Mouse (Mus musculus): ENCODE measurements around the gene Fndc7. TPM values are rescaled to one million over a fixed set of nuclear protein-coding genes. Genes with fewer than 3 reads are reported as not detected.
"Not testable (repeated sequence)": the region's sequence is repeated elsewhere in the genome, so short reads cannot be mapped to it uniquely, and the experiment has no call there.

The Fndc7 gene
- total and polyA plus RNA-seq, 2 experiments from 2014 or later: 0.06 to 0.16 TPM

GRCm38 (mm10) chr3:108840716-108841054, 49.1 kb downstream of the Fndc7 start:
- 62% methylated on average over 4 of the region's 4 CpGs for WGBS
- no peak; the same call in 1 of the 2 replicates for ATAC-seq
- TF ChIP-seq CTCF (IDR thresholded peaks at IDR 0.05; ENCODE audit: low read depth): no peak

GRCm38 (mm10) chr3:108840000-108840715, 49.6 kb downstream of the Fndc7 start, which contains the start of gene Stxbp3:
Gene Stxbp3 (minus strand): TSS chr3:108840526.
- H3K9me3 ChIP-seq (ENCODE audit: low read length): no peaks in the 10 kb centered on the region
- TF ChIP-seq CTCF (IDR thresholded peaks at IDR 0.05; ENCODE audit: low read depth): peak; percentile 93

More at GRCm38 (mm10) chr3:108840716-108841054, 49.1 kb downstream of the Fndc7 start:
- H3K27me3 ChIP-seq (ENCODE audit: insufficient read depth, low read length): no peaks in the 10 kb centered on the region
- peak overlapping the region; percentile 71 for H3K4me3 ChIP-seq (ENCODE audit: low read length)
- H3K36me3 ChIP-seq (ENCODE audit: insufficient read depth, low read length): no peaks in the 10 kb centered on the region
- no peak for DNase-seq (ENCODE audit: low spot score)
- no peak overlapping the region for H3K4me2 ChIP-seq (ENCODE audit: low read depth, low read length)
- H3K9ac ChIP-seq (replicated peaks; ENCODE audit: low read length): no peak overlapping the region
- 0 out of 2 replicates have a peak, but pooled peaks cover 7% of the 10 kb centered on the region for H3K4me1 ChIP-seq (ENCODE audit: insufficient read depth, low read length)
- no peaks in the 10 kb centered on the region for H3K9me3 ChIP-seq (ENCODE audit: low read length)
- no peak overlapping the region for H3K27ac ChIP-seq

GRCm38 (mm10) chr3:108839647-108839999, 50.2 kb downstream of the Fndc7 start:
- Histone ChIP-seq H3K4me1 (ENCODE audit: insufficient read depth, low read length) (0 out of 2 replicates have a peak, but pooled peaks cover 7% of the 10 kb centered on the region), H3K36me3 (ENCODE audit: insufficient read depth, low read length) (no peaks in the 10 kb centered on the region), H3K27me3 (ENCODE audit: insufficient read depth, low read length) (no peaks in the 10 kb centered on the region), H3K27ac (peak overlapping the region; percentile 82), H3K9ac (replicated peaks; ENCODE audit: low read length) (peak overlapping the region; percentile 59), H3K9me3 (ENCODE audit: low read length) (no peaks in the 10 kb centered on the region), H3K4me3 (ENCODE audit: low read length) (peak overlapping the region; percentile 71), H3K4me2 (ENCODE audit: low read depth, low read length) (peak overlapping the region; percentile 59)
- TF ChIP-seq CTCF (IDR thresholded peaks at IDR 0.05; ENCODE audit: low read depth): no peak
- WGBS: 7% methylated on average over 8 of the region's 8 CpGs
- DNase-seq (ENCODE audit: low spot score) (no peak), ATAC-seq (no peak)

More at GRCm38 (mm10) chr3:108840000-108840715, 49.6 kb downstream of the Fndc7 start, which contains the start of gene Stxbp3:
- peak within 1 kb of the TSS; percentile 82 for H3K27ac ChIP-seq
- peak; percentile 99 for ATAC-seq
- DNase-seq (ENCODE audit: low spot score): peak; percentile 99
- H3K27me3 ChIP-seq (ENCODE audit: insufficient read depth, low read length): no peaks in the 10 kb centered on the region
- 0 out of 2 replicates have a peak, but pooled peaks cover 7% of the 10 kb centered on the region for H3K4me1 ChIP-seq (ENCODE audit: insufficient read depth, low read length)
- WGBS: 1% methylated on average over 53 of the region's 56 CpGs
- H3K4me3 ChIP-seq (ENCODE audit: low read length): peak within 1 kb of the TSS; percentile 71
- peak within 1 kb of the TSS; percentile 59 for H3K4me2 ChIP-seq (ENCODE audit: low read depth, low read length)
- peak within 1 kb of the TSS; percentile 59 for H3K9ac ChIP-seq (replicated peaks; ENCODE audit: low read length)
- no peaks in the 10 kb centered on the region for H3K36me3 ChIP-seq (ENCODE audit: insufficient read depth, low read length)

GRCm38 (mm10) chr3:108838980-108839379, 50.8 kb downstream of the Fndc7 start:
- 77% methylated on average over 7 of the region's 7 CpGs for WGBS
- Histone ChIP-seq H3K4me2 (ENCODE audit: low read depth, low read length) (peak overlapping the region; percentile 59), H3K9ac (replicated peaks; ENCODE audit: low read length) (no peak overlapping the region), H3K27me3 (ENCODE audit: insufficient read depth, low read length) (no peaks in the 10 kb centered on the region), H3K4me3 (ENCODE audit: low read length) (no peak overlapping the region), H3K9me3 (ENCODE audit: low read length) (no peaks in the 10 kb centered on the region), H3K4me1 (ENCODE audit: insufficient read depth, low read length) (0 out of 2 replicates have a peak, but pooled peaks cover 7% of the 10 kb centered on the region), H3K27ac (no peak overlapping the region), H3K36me3 (ENCODE audit: insufficient read depth, low read length) (no peaks in the 10 kb centered on the region)
- TF ChIP-seq CTCF (IDR thresholded peaks at IDR 0.05; ENCODE audit: low read depth): no peak
- no peak for ATAC-seq
- no peak for DNase-seq (ENCODE audit: low spot score)

GRCm38 (mm10) chr3:108836931-108837330, 52.9 kb downstream of the Fndc7 start:
- H3K4me3 ChIP-seq (ENCODE audit: low read length): no peak overlapping the region
- H3K27ac ChIP-seq: no peak overlapping the region
- no peaks in the 10 kb centered on the region for H3K27me3 ChIP-seq (ENCODE audit: insufficient read depth, low read length)
- H3K4me1 ChIP-seq (ENCODE audit: insufficient read depth, low read length): 0 out of 2 replicates have a peak, but pooled peaks cover 7% of the 10 kb centered on the region
- H3K9me3 ChIP-seq (ENCODE audit: low read length): no peaks in the 10 kb centered on the region
- H3K9ac ChIP-seq (replicated peaks; ENCODE audit: low read length): no peak overlapping the region
- H3K4me2 ChIP-seq (ENCODE audit: low read depth, low read length): no peak overlapping the region
- no peak for ATAC-seq
- 95% methylated on average over 6 of the region's 6 CpGs for WGBS
- no peak for DNase-seq (ENCODE audit: low spot score)
- no peaks in the 10 kb centered on the region for H3K36me3 ChIP-seq (ENCODE audit: insufficient read depth, low read length)
- TF ChIP-seq CTCF (IDR thresholded peaks at IDR 0.05; ENCODE audit: low read depth): no peak

- H3K4me1 ChIP-seq (ENCODE audit: insufficient read depth, low read length); DNase-seq (ENCODE audit: low spot score); H3K4me2 ChIP-seq (ENCODE audit: low read depth, low read length); H3K4me3 ChIP-seq (ENCODE audit: low read length); H3K9ac ChIP-seq (replicated peaks; ENCODE audit: low read length); H3K36me3 ChIP-seq (ENCODE audit: insufficient read depth, low read length); ATAC-seq; H3K9me3 ChIP-seq (ENCODE audit: low read length); H3K27ac ChIP-seq; H3K27me3 ChIP-seq (ENCODE audit: insufficient read depth, low read length): not testable (repeated sequence)
- 100% methylated on average over 1 of the region's 1 CpGs for WGBS
Observed at GRCm38 (mm10) chr3:108833717-108834116, 56.1 kb downstream of the Fndc7 start.

GRCm38 (mm10) chr3:108831750-108832149, 58.1 kb downstream of the Fndc7 start:
- H3K9me3 ChIP-seq (ENCODE audit: low read length): no peaks in the 10 kb centered on the region
- H3K4me3 ChIP-seq (ENCODE audit: low read length): no peak overlapping the region
- no peak overlapping the region for H3K9ac ChIP-seq (replicated peaks; ENCODE audit: low read length)
- ATAC-seq (no peak), DNase-seq (ENCODE audit: low spot score) (no peak)
- no peak overlapping the region for H3K4me2 ChIP-seq (ENCODE audit: low read depth, low read length)
- no peaks in the 10 kb centered on the region for H3K27me3 ChIP-seq (ENCODE audit: insufficient read depth, low read length)
- no peaks in the 10 kb centered on the region for H3K4me1 ChIP-seq (ENCODE audit: insufficient read depth, low read length)
- H3K36me3 ChIP-seq (ENCODE audit: insufficient read depth, low read length): peaks cover 3% of the 10 kb centered on the region; the same call in 1 of the 2 replicates
- TF ChIP-seq CTCF (IDR thresholded peaks at IDR 0.05; ENCODE audit: low read depth): no peak
- WGBS: 96% methylated on average over 6 of the region's 6 CpGs
- H3K27ac ChIP-seq: no peak overlapping the region
